Mouse (Mus musculus): ENCODE results near the gene Padi4.

Padi4 gene

DNA sequence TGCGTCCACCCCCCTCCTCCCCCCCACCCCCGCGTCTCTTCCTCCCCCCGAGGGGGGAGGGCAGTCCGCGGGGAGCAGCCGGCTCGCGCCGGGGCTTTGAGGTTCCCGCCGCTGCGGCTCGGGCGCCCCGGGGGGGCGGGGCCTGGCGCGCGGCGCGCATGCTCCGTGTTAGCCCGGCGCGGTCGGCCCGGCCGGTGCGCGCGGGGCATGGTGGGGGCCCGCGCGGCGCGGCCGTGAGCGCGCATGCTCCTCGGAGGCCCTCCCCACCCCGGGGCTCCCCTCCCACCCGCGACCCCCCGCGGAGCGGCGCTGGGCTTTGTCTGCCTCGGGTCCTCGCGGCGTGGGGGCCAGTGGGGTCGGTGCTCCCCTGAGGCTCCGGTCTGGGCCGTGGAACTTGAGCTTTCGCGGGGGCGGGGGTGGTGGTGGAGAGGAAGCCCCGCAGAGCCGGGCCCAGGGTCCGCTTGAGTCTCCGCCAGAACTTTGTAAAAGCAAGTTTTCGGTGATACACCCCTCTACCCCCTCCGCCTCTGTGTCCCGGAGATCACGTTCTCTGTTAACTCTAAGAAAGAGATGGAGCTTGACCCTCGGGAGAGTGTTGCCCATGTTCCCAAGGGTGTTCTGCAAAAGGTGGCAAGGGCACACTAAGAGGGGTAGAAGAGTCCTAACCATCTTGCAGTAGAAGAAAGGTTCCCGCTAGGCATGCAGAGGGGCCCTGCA, 71.3 kb downstream of the Padi4 start:
- DNase-seq (ENCODE audit: low read depth, low spot score): peak; percentile 87

DNA sequence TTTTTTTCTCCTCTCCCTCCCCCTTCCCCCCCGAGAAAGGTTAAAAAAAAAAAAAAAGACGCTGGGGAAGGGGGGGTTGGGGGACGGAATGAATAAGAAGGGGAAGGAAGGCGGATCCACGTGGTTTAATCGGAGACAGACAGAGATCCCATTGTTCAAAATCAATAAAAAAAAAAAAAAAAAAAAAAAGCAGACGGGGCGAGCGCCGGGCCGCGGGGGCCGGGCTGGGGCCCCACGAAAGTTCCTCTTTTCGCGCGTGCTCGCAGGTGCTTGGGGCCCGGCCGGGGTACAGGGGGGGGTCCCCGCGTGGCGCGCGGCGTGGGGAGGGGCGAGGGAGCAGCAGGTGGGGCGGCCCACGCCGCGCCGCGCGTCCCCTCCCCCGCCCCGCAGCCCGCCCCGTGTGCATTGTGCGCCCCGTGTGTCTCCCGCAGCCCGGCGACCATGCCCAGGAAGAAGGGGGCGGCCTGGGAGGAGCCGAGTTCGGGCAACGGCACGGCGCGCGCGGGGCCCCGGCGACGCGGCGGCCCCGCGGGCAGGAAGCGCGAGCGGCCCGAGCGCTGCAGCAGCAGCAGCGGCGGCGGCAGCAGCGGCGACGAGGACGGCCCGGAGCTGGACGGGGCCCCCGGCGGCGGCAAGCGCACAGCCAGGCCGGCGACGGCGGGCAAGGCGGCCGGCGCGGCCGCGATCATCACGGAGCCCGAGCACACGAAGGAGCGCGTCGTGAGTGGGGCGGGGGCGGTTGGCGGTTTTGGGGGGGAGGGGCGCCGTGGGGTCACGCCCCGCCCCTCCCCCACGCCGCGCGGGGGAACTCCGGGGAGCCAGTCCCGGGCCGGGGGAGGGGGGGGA, 72.1 kb downstream of the Padi4 start:
- no peak for DNase-seq (ENCODE audit: low read depth, low spot score)

DNA sequence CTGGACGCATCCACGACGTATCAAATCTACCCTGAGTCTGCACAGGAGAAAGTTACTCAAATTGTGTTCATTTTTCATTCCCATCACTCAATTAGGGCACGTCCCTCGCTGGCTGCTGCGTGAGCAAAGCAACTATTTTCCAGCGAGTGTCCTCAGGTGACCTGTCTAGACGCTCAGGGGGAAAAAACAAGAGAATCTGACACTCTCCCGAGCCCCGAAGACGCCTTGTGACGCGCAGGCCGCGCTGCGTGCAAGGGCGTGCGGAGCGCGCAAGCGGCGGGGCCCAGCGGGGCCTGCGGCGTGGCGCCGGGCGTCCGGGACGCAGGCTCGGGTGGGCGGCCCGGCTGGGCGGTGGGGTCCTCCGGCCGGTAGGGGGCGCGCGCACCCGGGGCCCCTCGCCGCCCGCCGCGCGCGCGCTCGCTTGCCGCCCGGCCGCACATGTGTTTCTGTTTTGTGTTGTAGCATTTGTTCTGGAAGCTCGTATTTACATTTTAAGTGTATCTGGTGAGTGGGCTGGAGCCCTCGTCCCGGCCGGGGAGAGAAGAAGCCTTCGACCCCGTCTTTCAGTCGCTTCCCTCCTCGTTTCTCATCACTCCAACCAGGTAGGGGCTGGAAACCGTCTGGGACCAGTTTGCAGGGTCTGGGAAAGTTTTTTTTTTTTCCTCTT, 72.9 kb downstream of the Padi4 start:
- peak; percentile 88 for DNase-seq (ENCODE audit: low read depth, low spot score)

DNA sequence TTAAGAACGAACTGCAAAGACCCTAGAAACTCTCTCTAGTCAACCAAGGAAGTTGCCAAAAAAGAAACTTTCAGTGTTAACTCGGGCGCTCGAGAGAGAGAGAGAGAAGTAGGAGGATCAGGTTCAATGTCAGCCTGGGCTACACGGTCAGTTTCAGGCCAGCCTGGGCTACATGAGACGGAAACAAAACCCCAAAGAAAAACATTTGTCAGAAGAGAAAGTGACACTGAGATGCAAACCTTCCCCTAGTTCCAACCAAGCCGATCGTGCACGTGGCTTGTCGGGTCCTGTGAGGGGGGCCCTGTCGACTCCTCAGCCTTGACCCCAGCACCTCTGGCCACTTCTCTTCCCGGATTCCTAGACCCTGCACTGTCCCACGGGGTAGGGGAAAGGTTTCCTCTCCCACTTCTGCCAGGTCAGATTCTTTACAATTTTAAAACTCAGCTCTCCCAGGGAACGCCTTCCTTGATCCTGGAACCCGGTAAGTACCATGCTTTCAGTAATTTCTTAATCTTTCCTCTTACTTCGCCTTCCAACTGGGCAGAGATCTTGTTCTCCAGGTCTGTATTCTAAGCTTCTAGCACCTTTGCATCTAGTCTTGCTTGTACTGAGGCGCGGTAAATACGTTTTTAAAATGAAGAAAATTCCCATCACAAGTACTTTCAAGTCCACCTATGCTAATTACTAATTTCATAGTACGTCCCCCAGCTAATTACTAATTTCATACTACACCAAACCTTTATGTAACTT, 73.6 kb downstream of the Padi4 start, which contains the start of gene Rcc2:
TSS of gene Rcc2 (plus strand) at position 273 of the 750 bp plus-strand sequence.
- peak; percentile 83 for DNase-seq (ENCODE audit: low read depth, low spot score)

DNA sequence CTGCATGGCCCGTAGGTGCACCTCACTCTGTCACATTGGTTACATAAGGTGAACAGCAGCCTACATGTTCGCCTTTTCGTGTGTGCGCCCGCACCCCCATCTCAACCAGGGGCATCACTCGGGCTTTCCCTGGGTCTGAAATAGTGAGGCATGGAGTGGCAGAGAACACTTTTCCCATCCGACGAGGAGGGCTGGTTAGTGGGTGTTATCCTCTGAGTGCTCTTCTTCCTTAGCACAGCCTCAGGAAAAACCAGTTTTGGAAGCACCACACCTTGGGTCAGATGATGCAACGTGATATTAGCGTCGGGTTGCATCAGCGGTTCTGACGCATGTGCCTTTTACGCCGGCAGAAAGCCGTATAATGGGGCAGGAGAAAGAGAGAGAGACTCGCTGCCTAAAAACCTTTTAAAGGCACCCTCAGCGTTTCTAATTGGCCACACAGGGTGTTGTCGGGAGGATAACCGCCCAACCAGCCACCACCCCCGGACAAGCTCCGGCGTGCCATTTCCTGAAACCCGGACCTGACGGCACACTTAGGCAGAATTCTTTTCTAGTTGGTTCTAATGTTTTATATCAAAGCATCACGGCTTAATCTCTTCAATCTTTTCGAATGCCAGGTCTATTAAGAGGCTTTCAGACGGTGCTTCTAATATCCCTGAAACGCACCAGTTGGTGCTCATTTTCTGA, 74.5 kb downstream of the Padi4 start:
- DNase-seq (ENCODE audit: low read depth, low spot score): peak; percentile 92
